ENCODE assay signal across 8 mouse cellular contexts in genomic region chr7:111122084-111122530, GRCm38 (mm10). TPM values are rescaled to one million over a fixed set of nuclear protein-coding genes. Genes with fewer than 3 reads are reported as not detected.
A peak's percentile ranks its signal among the peaks of the same experiment; 100 is the strongest.
DNase-seq lines count a peak whose midpoint lies in the region; ATAC-seq and TF ChIP-seq lines count a peak whose summit lies in the region.

No protein-coding gene starts in this region.

- peak overlapping the region; percentile 62 for H3ac ChIP-seq in myocyte (ENCODE audit: control insufficient read depth, insufficient read length)

- H3K9ac ChIP-seq in ES-E14 (ENCODE audit: insufficient read depth, low read depth, low read length, poor library complexity, severe bottlenecking) = peak overlapping the region; percentile 79
- H3K9ac ChIP-seq in intestine, embryonic 16.5 days (ENCODE audit: low read depth, low read length) = peak overlapping the region; percentile 91
- peak overlapping the region; percentile 68 for H3K9ac ChIP-seq in liver, embryonic 14.5 days (replicated peaks)

- WGBS in intestine, embryonic 16.5 days = under 1% methylated on average over 34 of the region's 34 CpGs
- WGBS in liver, embryonic 14.5 days (ENCODE audit: insufficient replicate concordance) = under 1% methylated on average over 34 of the region's 34 CpGs

- TF ChIP-seq POLR2A in myocyte (IDR thresholded peaks at IDR 0.05; ENCODE audit: insufficient read length, low read depth) = peak; percentile 58

- intact Hi-C loops in gastrocnemius, adult 2 months (cut with DNase I) = loop anchor here (1.0 to 2.0 kb wide), 2 partner anchors 35 to 39 kb away; partner anchors contain the start of gene Eif4g2

- peaks cover 0 to 3% of the 10 kb centered on the region in 2 experiments; a peak in 2 of 4 replicates for H3K4me1 ChIP-seq in ES-E14 (ENCODE audit: control insufficient read depth in 2 of 2, insufficient read depth in 2 of 2, low read length in 2 of 2, poor library complexity in 1 of 2)
- H3K4me1 ChIP-seq in intestine, embryonic 16.5 days (ENCODE audit: control insufficient read depth, insufficient read depth, low read length) = peaks cover 6% of the 10 kb centered on the region; the same call in 1 of the 2 replicates
- peaks cover 15 to 17% of the 10 kb centered on the region in 2 experiments for H3K4me1 ChIP-seq in liver, embryonic 14.5 days (replicated peaks; ENCODE audit: control insufficient read depth in 2 of 2, insufficient read depth in 2 of 2, low read length in 1 of 2)

- TF ChIP-seq CTCF in gastrocnemius, adult 2 months (IDR thresholded peaks at IDR 0.05) = 0 out of 2 replicates have a peak, but pooled peaks have one; percentile 4
- TF ChIP-seq CTCF in liver, embryonic 14.5 days (IDR thresholded peaks at IDR 0.05; ENCODE audit: low read depth) = peak; percentile 52

- no peaks in the 10 kb centered on the region for H3K9me3 ChIP-seq in ES-E14 (ENCODE audit: control insufficient read depth, insufficient read depth, low read depth, low read length)
- H3K9me3 ChIP-seq in intestine, embryonic 16.5 days (ENCODE audit: control insufficient read depth, low read length) = no peaks in the 10 kb centered on the region
- H3K9me3 ChIP-seq in liver, embryonic 14.5 days (ENCODE audit: control insufficient read depth, low read length) = no peaks in the 10 kb centered on the region

- H3K4me2 ChIP-seq in intestine, embryonic 16.5 days (ENCODE audit: low read depth, low read length) = peak overlapping the region; percentile 92
- H3K4me2 ChIP-seq in liver, embryonic 14.5 days (ENCODE audit: low read depth) = peak overlapping the region; percentile 99
- peak overlapping the region; percentile 81 for H3K4me2 ChIP-seq in myocyte (ENCODE audit: low read depth)

- H3K4me3 ChIP-seq in ES-E14 (ENCODE audit: insufficient read depth in 1 of 2, low read depth in 1 of 2, low read length in 2 of 2, poor library complexity in 1 of 2, severe bottlenecking in 1 of 2) (peak overlapping the region; percentile 66 to 89), myocyte (peak overlapping the region; percentile 90)
- peak overlapping the region; percentile 91 for H3K4me3 ChIP-seq in gastrocnemius, adult 2 months
- H3K4me3 ChIP-seq in intestine, embryonic 16.5 days (ENCODE audit: low read length) = peak overlapping the region; percentile 68
- H3K4me3 ChIP-seq in liver, embryonic 14.5 days (ENCODE audit: insufficient read depth in 1 of 2, low read depth in 2 of 2, low read length in 2 of 2) = peak overlapping the region; percentile 77 to 89

- H3K36me3 ChIP-seq in ES-E14 (ENCODE audit: control insufficient read depth, insufficient read depth, low read length, poor library complexity, severe bottlenecking) = no peaks in the 10 kb centered on the region
- H3K36me3 ChIP-seq in intestine, embryonic 16.5 days (ENCODE audit: control insufficient read depth, insufficient read depth, low read length) = no peaks in the 10 kb centered on the region
- no peaks in the 10 kb centered on the region for H3K36me3 ChIP-seq in liver, embryonic 14.5 days (replicated peaks; ENCODE audit: control insufficient read depth, insufficient read depth, low read depth)
- no peaks in the 10 kb centered on the region for H3K36me3 ChIP-seq in myocyte (ENCODE audit: control insufficient read depth, insufficient read depth)

- peak overlapping the region; percentile 14 for H3K27ac ChIP-seq in ES-E14 (ENCODE audit: insufficient read depth, low read depth, low read length, poor library complexity, severe bottlenecking)
- H3K27ac ChIP-seq in gastrocnemius, adult 2 months = peak overlapping the region; percentile 96
- peak overlapping the region; percentile 92 for H3K27ac ChIP-seq in intestine, embryonic 16.5 days (ENCODE audit: low read length)
- peak overlapping the region; percentile 54 for H3K27ac ChIP-seq in liver, embryonic 14.5 days

- ATAC-seq in intestine, embryonic 16.5 days = peak; percentile 89
- peak; percentile 78 for ATAC-seq in liver, embryonic 14.5 days (ENCODE audit: insufficient read depth)

- peak; percentile 74 for DNase-seq in 3T3-L1 (ENCODE audit: low read depth, low spot score)
- DNase-seq in ES-E14 (ENCODE audit: low read depth, low spot score) = no peak
- DNase-seq in cerebellum, postnatal 4 days (ENCODE audit: low spot score in 2 of 2) = peak; percentile 37 to 68
- DNase-seq in gastrocnemius, adult 2 months = peak; percentile 85
- peak; percentile 52 to 61 (median 53) for DNase-seq in liver, embryonic 14.5 days (ENCODE audit: low read depth in 3 of 3, low spot score in 3 of 3)
- DNase-seq in c-Kit-positive CD71-positive TER-119-positive erythroid progenitor cells, embryonic 14.5 days (ENCODE audit: low spot score) = no peak

- in situ Hi-C loops in ES-E14 (cut with MboI; ENCODE audit: low sequenced_read_pairs in 2 of 2, unreplicated experiment in 2 of 2) = no loop called here

- H3K27me3 ChIP-seq in intestine, embryonic 16.5 days (replicated peaks; ENCODE audit: control insufficient read depth, insufficient read depth, low read length) = no peaks in the 10 kb centered on the region
- no peaks in the 10 kb centered on the region for H3K27me3 ChIP-seq in liver, embryonic 14.5 days (ENCODE audit: control insufficient read depth, insufficient read depth, low read length)
- no peaks in the 10 kb centered on the region for H3K27me3 ChIP-seq in myocyte (ENCODE audit: control insufficient read depth, insufficient read depth, insufficient read length)

- TF ChIP-seq EP300 in liver, embryonic 14.5 days (IDR thresholded peaks at IDR 0.05; ENCODE audit: low read depth) = 0 out of 2 replicates have a peak, but pooled peaks have one; percentile 37

- H3K79me2 ChIP-seq in myocyte (ENCODE audit: control insufficient read depth, insufficient read depth) = no peaks in the 10 kb centered on the region

TF ChIP-seq in ES-E14, 5 proteins besides CTCF, POLR2A, EP300 and RAD21:
- TF ChIP-seq ZC3H11A (IDR thresholded peaks at IDR 0.05; ENCODE audit: borderline replicate concordance, low read depth, low read length) = peak; percentile 100
- TF ChIP-seq MAFK (IDR thresholded peaks at IDR 0.05; ENCODE audit: insufficient read depth, low read depth, low read length) = no peak

TF ChIP-seq in myocyte, 11 proteins besides CTCF, POLR2A, EP300 and RAD21:
- TF ChIP-seq TCF3 (IDR thresholded peaks at IDR 0.05; ENCODE audit: insufficient read length, low read depth) = no peak
- TF ChIP-seq SRF (IDR thresholded peaks at IDR 0.05; ENCODE audit: control insufficient read depth, insufficient read length, low read depth) = no peak
- no peak for TF ChIP-seq REST (IDR thresholded peaks at IDR 0.05; ENCODE audit: insufficient read depth, insufficient read length)
- TF ChIP-seq POLR2AphosphoS2 (IDR thresholded peaks at IDR 0.05; ENCODE audit: insufficient read length, low read depth) = peak; percentile 73
- no peak for TF ChIP-seq MAX (IDR thresholded peaks at IDR 0.05; ENCODE audit: low read depth)
- no peak for TF ChIP-seq USF1 (IDR thresholded peaks at IDR 0.05; ENCODE audit: low read depth)
- peak in 1 of 3 experiments; percentile 11 for TF ChIP-seq MYOD1 (IDR thresholded peaks at IDR 0.05; ENCODE audit: control insufficient read depth in 1 of 3, insufficient read length in 2 of 3, low read depth in 2 of 3)
- no peak for TF ChIP-seq E2F4 (IDR thresholded peaks at IDR 0.05; ENCODE audit: insufficient read depth)
- peak in 1 of 3 experiments; percentile 34 for TF ChIP-seq MYOG (IDR thresholded peaks at IDR 0.05; ENCODE audit: control insufficient read depth in 1 of 3, insufficient read depth in 1 of 3, insufficient read length in 2 of 3, low read depth in 2 of 3)
- no peak for TF ChIP-seq TCF12 (IDR thresholded peaks at IDR 0.05; ENCODE audit: insufficient read depth, poor library complexity, severe bottlenecking)
- TF ChIP-seq CEBPB (IDR thresholded peaks at IDR 0.05; ENCODE audit: insufficient read depth, poor library complexity, severe bottlenecking) = no peak

RNA-seq across cellular contexts. Expression of gene Eif4g2, which starts 39.3 kb away (rescaled TPM):
- 494 and 627 TPM in 2 replicates for total RNA-seq in ES-E14 (2012; rRNA removed)
- total RNA-seq in gastrocnemius, adult 2 months (2021) = 100 to 1,000 TPM; 692 to 802 TPM
- polyA plus RNA-seq in intestine, embryonic 16.5 days (2015; fragmentation: Nextera tagmentation; extraction: Ambion mirVana) = 621 and 629 TPM in 2 replicates
- polyA plus RNA-seq in liver, embryonic 14.5 days (2012; rRNA removed) = 63.6 and 135 TPM in 2 replicates
- 464 and 494 TPM in 2 replicates for polyA plus RNA-seq in liver, embryonic 14.5 days (2014; fragmentation: Nextera tagmentation; extraction: Ambion mirVana)
- polyA plus RNA-seq in myocyte (2012; fragmentation: generic; extraction: Trizol) = 408 TPM

Comparison
In these comparisons a context has a peak if more than half of its experiments do, and no peak if none do; other contexts are left out.
1. DNase-seq: peak in 3T3-L1 (single experiment), cerebellum, postnatal 4 days (2 of 2), gastrocnemius, adult 2 months (single experiment) and liver, embryonic 14.5 days (3 of 3); none in ES-E14 (single experiment) and c-Kit-positive CD71-positive TER-119-positive erythroid progenitor cells, embryonic 14.5 days (single experiment).
2. H3K27ac ChIP-seq: peak in every context shown above with its lines; median percentile 96 in gastrocnemius, adult 2 months; 92 in intestine, embryonic 16.5 days; 54 in liver, embryonic 14.5 days; 14 in ES-E14.
3. Peak in every context shown above with its lines, with median percentiles within 50 percentile points of each other: H3K4me3 ChIP-seq, H3K9ac ChIP-seq and H3K4me2 ChIP-seq.